In genomic region chr7:13277833-13278232, GRCm38 (mm10) we compare ENCODE assay signal across 7 mouse cellular contexts. TPM values are rescaled to one million over a fixed set of nuclear protein-coding genes. Genes with fewer than 3 reads are reported as not detected.
DNase-seq lines count a peak whose midpoint lies in the region; ATAC-seq and TF ChIP-seq lines count a peak whose summit lies in the region.

No protein-coding gene starts in this region.

- peak overlapping the region; percentile 53 for H3K4me2 ChIP-seq in forebrain, embryonic 14.5 days (ENCODE audit: low read length)
- H3K4me2 ChIP-seq in liver, embryonic 12.5 days: peak overlapping the region; percentile 82

- no peaks in the 10 kb centered on the region for H3K9me3 ChIP-seq in forebrain, embryonic 14.5 days (replicated peaks; ENCODE audit: control insufficient read depth, low read length)
- no peaks in the 10 kb centered on the region for H3K9me3 ChIP-seq in liver, embryonic 12.5 days (replicated peaks)

- no peak overlapping the region for H3K27ac ChIP-seq in forebrain, embryonic 14.5 days (ENCODE audit: low read depth, low read length)
- peak overlapping the region; percentile 87 for H3K27ac ChIP-seq in liver, embryonic 12.5 days

- TF ChIP-seq CTCF in C2C12 (IDR thresholded peaks at IDR 0.05; ENCODE audit: control insufficient read depth, insufficient read depth, insufficient read length): no peak

- H3K27me3 ChIP-seq in C2C12 (ENCODE audit: control insufficient read depth, insufficient read depth, insufficient read length): no peaks in the 10 kb centered on the region
- H3K27me3 ChIP-seq in forebrain, embryonic 14.5 days (replicated peaks; ENCODE audit: control insufficient read depth, insufficient read depth, low read length): no peaks in the 10 kb centered on the region
- no peaks in the 10 kb centered on the region for H3K27me3 ChIP-seq in liver, embryonic 12.5 days (replicated peaks)

- peaks cover 33% of the 10 kb centered on the region for H3K79me2 ChIP-seq in C2C12 (ENCODE audit: control insufficient read depth, insufficient read depth)

- DNase-seq in 3T3-L1 (ENCODE audit: low read depth, low spot score): peak; percentile 26
- no peak for DNase-seq in forebrain, embryonic 14.5 days (ENCODE audit: low spot score)
- DNase-seq in Muller cell, postnatal 12 days (ENCODE audit: inconsistent ontology term): no peak
- no peak for DNase-seq in spleen, postnatal 10 days (ENCODE audit: low spot score in 2 of 2)
- no peak for DNase-seq in spleen, postnatal 4 days (ENCODE audit: low spot score in 2 of 2)

- peaks cover 17% of the 10 kb centered on the region for H3K79me3 ChIP-seq in C2C12 (ENCODE audit: low read depth)

- H3K36me3 ChIP-seq in C2C12 (ENCODE audit: control insufficient read depth, insufficient read depth): peaks cover 29% of the 10 kb centered on the region
- peaks cover 39% of the 10 kb centered on the region for H3K36me3 ChIP-seq in forebrain, embryonic 14.5 days (ENCODE audit: control insufficient read depth, insufficient read depth, low read length)
- peaks cover 56% of the 10 kb centered on the region for H3K36me3 ChIP-seq in liver, embryonic 12.5 days

- H3ac ChIP-seq in C2C12 (ENCODE audit: control insufficient read depth, insufficient read length, low read depth): peak overlapping the region; percentile 70

- no peak; the same call in 1 of the 2 replicates for ATAC-seq in forebrain, embryonic 14.5 days
- peak; percentile 19 for ATAC-seq in liver, embryonic 12.5 days

- H3K4me1 ChIP-seq in forebrain, embryonic 14.5 days (ENCODE audit: control insufficient read depth, insufficient read depth, low read length): peaks cover 4% of the 10 kb centered on the region; the same call in 1 of the 2 replicates
- peaks cover 34% of the 10 kb centered on the region for H3K4me1 ChIP-seq in liver, embryonic 12.5 days

- H3K9ac ChIP-seq in forebrain, embryonic 14.5 days (ENCODE audit: low read length): peak overlapping the region; percentile 69
- peak overlapping the region; percentile 83 for H3K9ac ChIP-seq in liver, embryonic 12.5 days

- peak overlapping the region; percentile 37 for H3K4me3 ChIP-seq in C2C12 (ENCODE audit: insufficient read depth, poor library complexity, severe bottlenecking)
- peak overlapping the region; percentile 55 for H3K4me3 ChIP-seq in forebrain, embryonic 14.5 days (ENCODE audit: low read depth, low read length)
- peak overlapping the region; percentile 76 for H3K4me3 ChIP-seq in liver, embryonic 12.5 days

- WGBS in forebrain, embryonic 14.5 days: 27% methylated on average over 2 of the region's 2 CpGs
- WGBS in liver, embryonic 12.5 days (ENCODE audit: insufficient replicate concordance): 16% methylated on average over 2 of the region's 2 CpGs

TF ChIP-seq in C2C12, 6 proteins besides CTCF, POLR2A, EP300 and RAD21:
- TF ChIP-seq MYOD1 (IDR thresholded peaks at IDR 0.05; ENCODE audit: control insufficient read depth, insufficient read length, low read depth): no peak
- no peak for TF ChIP-seq MYOG (IDR thresholded peaks at IDR 0.05; ENCODE audit: control insufficient read depth, extremely low read depth, insufficient read length)
- no peak for TF ChIP-seq USF1 (IDR thresholded peaks at IDR 0.05; ENCODE audit: low read depth)
- no peak for TF ChIP-seq FOSL1 (IDR thresholded peaks at IDR 0.05; ENCODE audit: insufficient read depth, low read length, poor library complexity, severe bottlenecking)
- no peak for TF ChIP-seq CEBPB (IDR thresholded peaks at IDR 0.05; ENCODE audit: low read depth)
- no peak for TF ChIP-seq MAX (IDR thresholded peaks at IDR 0.05)
TF ChIP-seq in C2C12: peak in this region for 0.

RNA-seq across cellular contexts. Expression of gene Zswim9, which starts 0.7 kb away (rescaled TPM):
- polyA plus RNA-seq in C2C12 (2012; fragmentation: generic; extraction: Trizol): 3.0 TPM
- polyA plus RNA-seq in forebrain, embryonic 14.5 days (2014; fragmentation: Nextera tagmentation; extraction: Ambion mirVana): 7.1 and 9.0 TPM in 2 replicates
- polyA plus RNA-seq in liver, embryonic 12.5 days (2016; fragmentation: Nextera tagmentation; extraction: Ambion mirVana): 3.1 and 3.3 TPM in 2 replicates

RNA-seq across cellular contexts. Expression of gene Lig1, which starts 0.8 kb away (rescaled TPM):
- 73.4 TPM for polyA plus RNA-seq in C2C12 (2012; fragmentation: generic; extraction: Trizol)
- 54.9 and 62.0 TPM in 2 replicates for polyA plus RNA-seq in forebrain, embryonic 14.5 days (2014; fragmentation: Nextera tagmentation; extraction: Ambion mirVana)
- 126 and 131 TPM in 2 replicates for polyA plus RNA-seq in liver, embryonic 12.5 days (2016; fragmentation: Nextera tagmentation; extraction: Ambion mirVana)

RNA-seq across cellular contexts. Expression of gene Pla2g4c, which starts 46.6 kb away (rescaled TPM):
- polyA plus RNA-seq in C2C12 (2012; fragmentation: generic; extraction: Trizol): 0.20 TPM
- polyA plus RNA-seq in forebrain, embryonic 14.5 days (2014; fragmentation: Nextera tagmentation; extraction: Ambion mirVana): 0.35 and 0.36 TPM in 2 replicates
- polyA plus RNA-seq in liver, embryonic 12.5 days (2016; fragmentation: Nextera tagmentation; extraction: Ambion mirVana): 1.2 and 1.5 TPM in 2 replicates
